Mouse (Mus musculus) cerebellum, adult 2 months (tissue): Measurements from ENCODE around the gene Iqgap2.

Experiments
- CTCF ChIP-seq: fragments of 200-500 bp; IDR thresholded peaks from 2 replicates; pipeline ENCODE4 v1.5.1; 2011; ENCODE audit warnings: low read depth, mild to moderate bottlenecking, control low read depth, low read length, moderate library complexity, borderline replicate concordance; ENCODE audit not compliant: insufficient read depth
- POLR2A ChIP-seq: fragments of 200-500 bp; IDR thresholded peaks from 2 replicates; pipeline ENCODE4 v1.6.1; 2011; ENCODE audit warnings: low read length, control low read depth, borderline replicate concordance; ENCODE audit not compliant: insufficient read depth

GRCm38 (mm10) chr13:95714271-95714975, 177.3 kb downstream of the Iqgap2 start:
- TF ChIP-seq CTCF = no peak
- no peak for TF ChIP-seq POLR2A
